Comparison of ENCODE assay signal across 7 mouse cellular contexts in the genomic region with DNA sequence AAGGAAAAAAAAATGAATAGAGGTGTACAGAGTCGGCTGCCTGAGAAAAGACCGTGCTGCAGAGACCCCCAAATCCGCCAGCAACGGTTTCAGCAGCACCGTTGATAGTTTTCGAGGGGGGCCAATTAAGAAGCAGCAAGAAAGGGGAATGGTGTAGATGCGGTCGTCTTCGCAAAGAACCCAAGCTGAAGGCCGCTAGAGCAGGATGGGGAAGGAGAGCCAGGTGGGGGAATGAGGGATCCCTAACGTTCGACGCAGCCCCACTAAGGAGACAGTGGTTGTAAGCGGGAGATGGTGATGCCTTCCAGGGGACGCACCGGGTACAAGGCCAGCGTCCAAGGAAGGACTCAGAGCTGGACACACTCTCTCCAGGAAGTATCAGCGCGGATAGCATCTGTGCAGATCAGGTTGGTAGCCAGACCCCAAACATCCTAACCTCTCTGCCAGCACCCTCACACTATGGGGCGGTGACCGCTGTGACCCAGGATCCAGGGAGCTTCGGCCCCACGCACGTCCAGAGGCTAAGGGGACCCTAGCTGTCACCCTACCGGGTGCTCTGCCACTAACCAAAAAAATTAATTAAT. TPM values are rescaled to one million over a fixed set of nuclear protein-coding genes. Genes with fewer than 3 reads are reported as not detected.
DNase-seq lines count a peak whose midpoint lies in the region; ATAC-seq lines count a peak whose summit lies in the region.

No protein-coding gene starts in this region.

- H3K27me3 ChIP-seq in lung, embryonic 16.5 days (ENCODE audit: control insufficient read depth, insufficient read depth, low read depth, low read length): peaks cover 49% of the 10 kb centered on the region
- peaks cover 64% of the 10 kb centered on the region for H3K27me3 ChIP-seq in embryonic facial prominence, embryonic 15.5 days
- peaks cover 68% of the 10 kb centered on the region for H3K27me3 ChIP-seq in limb, embryonic 15.5 days
- peaks cover 52% of the 10 kb centered on the region for H3K27me3 ChIP-seq in stomach, embryonic 16.5 days (ENCODE audit: control insufficient read depth, insufficient read depth, low read length)

- DNase-seq in lung, adult 18-20 months: no peak
- no peak for DNase-seq in spleen, postnatal 10 days (ENCODE audit: low spot score in 2 of 2)
- DNase-seq in embryo, embryonic 10 days (ENCODE audit: low spot score): no peak

- no peaks in the 10 kb centered on the region for H3K9me3 ChIP-seq in lung, embryonic 16.5 days (ENCODE audit: control insufficient read depth, low read length)
- no peaks in the 10 kb centered on the region for H3K9me3 ChIP-seq in embryonic facial prominence, embryonic 15.5 days (replicated peaks)
- H3K9me3 ChIP-seq in limb, embryonic 15.5 days: no peaks in the 10 kb centered on the region
- no peaks in the 10 kb centered on the region for H3K9me3 ChIP-seq in stomach, embryonic 16.5 days (replicated peaks; ENCODE audit: control insufficient read depth, low read length)

- peak overlapping the region; percentile 59 for H3K4me3 ChIP-seq in lung, embryonic 16.5 days (ENCODE audit: low read length)
- peak overlapping the region; percentile 54 for H3K4me3 ChIP-seq in embryonic facial prominence, embryonic 15.5 days (replicated peaks)
- peak overlapping the region; percentile 47 for H3K4me3 ChIP-seq in limb, embryonic 15.5 days
- peak overlapping the region; percentile 59 for H3K4me3 ChIP-seq in stomach, embryonic 16.5 days (replicated peaks; ENCODE audit: low read length)

- no peak overlapping the region for H3K27ac ChIP-seq in lung, embryonic 16.5 days (ENCODE audit: low read length)
- H3K27ac ChIP-seq in embryonic facial prominence, embryonic 15.5 days (replicated peaks): no peak overlapping the region
- H3K27ac ChIP-seq in limb, embryonic 15.5 days: no peak overlapping the region
- no peak overlapping the region for H3K27ac ChIP-seq in stomach, embryonic 16.5 days (ENCODE audit: low read length)

- peaks cover 8% of the 10 kb centered on the region for H3K4me1 ChIP-seq in lung, embryonic 16.5 days (replicated peaks; ENCODE audit: control insufficient read depth, insufficient read depth, low read length)
- H3K4me1 ChIP-seq in embryonic facial prominence, embryonic 15.5 days: peaks cover 26% of the 10 kb centered on the region
- peaks cover 21% of the 10 kb centered on the region for H3K4me1 ChIP-seq in limb, embryonic 15.5 days
- peaks cover 16% of the 10 kb centered on the region; the same call in 1 of the 2 replicates for H3K4me1 ChIP-seq in stomach, embryonic 16.5 days (ENCODE audit: control insufficient read depth, insufficient read depth, low read length)

- H3K4me2 ChIP-seq in lung, embryonic 16.5 days (ENCODE audit: low read depth, low read length): peak overlapping the region; percentile 95
- H3K4me2 ChIP-seq in embryonic facial prominence, embryonic 15.5 days (replicated peaks): peak overlapping the region; percentile 99
- H3K4me2 ChIP-seq in limb, embryonic 15.5 days: peak overlapping the region; percentile 97
- peak overlapping the region; percentile 99 for H3K4me2 ChIP-seq in stomach, embryonic 16.5 days (ENCODE audit: low read depth, low read length)

- WGBS in lung, embryonic 16.5 days: 7% methylated on average over 25 of the region's 25 CpGs
- 5% methylated on average over 25 of the region's 25 CpGs for WGBS in embryonic facial prominence, embryonic 15.5 days
- WGBS in limb, embryonic 15.5 days: 5% methylated on average over 25 of the region's 25 CpGs
- 7% methylated on average over 25 of the region's 25 CpGs for WGBS in stomach, embryonic 16.5 days

- 0 out of 2 replicates have a peak, but pooled peaks have one; percentile 13 for ATAC-seq in lung, embryonic 16.5 days (ENCODE audit: low read depth)
- no peak for ATAC-seq in embryonic facial prominence, embryonic 15.5 days (ENCODE audit: insufficient number of reproducible peaks, low FRiP score, low TSS enrichment, low read depth)
- ATAC-seq in limb, embryonic 15.5 days (ENCODE audit: insufficient number of reproducible peaks, low FRiP score, low TSS enrichment, low read depth): no peak
- ATAC-seq in stomach, embryonic 16.5 days (ENCODE audit: insufficient read depth, low FRiP score): no peak

- H3K36me3 ChIP-seq in lung, embryonic 16.5 days (ENCODE audit: control insufficient read depth, insufficient read depth, low read length): no peaks in the 10 kb centered on the region
- H3K36me3 ChIP-seq in embryonic facial prominence, embryonic 15.5 days: no peaks in the 10 kb centered on the region
- no peaks in the 10 kb centered on the region for H3K36me3 ChIP-seq in limb, embryonic 15.5 days
- H3K36me3 ChIP-seq in stomach, embryonic 16.5 days (ENCODE audit: control insufficient read depth, insufficient read depth, low read length): no peaks in the 10 kb centered on the region

- no peak overlapping the region for H3K9ac ChIP-seq in lung, embryonic 16.5 days (ENCODE audit: low read length)
- no peak overlapping the region for H3K9ac ChIP-seq in embryonic facial prominence, embryonic 15.5 days
- H3K9ac ChIP-seq in limb, embryonic 15.5 days: no peak overlapping the region
- no peak overlapping the region for H3K9ac ChIP-seq in stomach, embryonic 16.5 days (ENCODE audit: low read length)

RNA-seq across cellular contexts. Expression of gene Tmem163, which starts 2.7 kb away (rescaled TPM):
- 2.0 and 3.3 TPM in 2 replicates for polyA plus RNA-seq in lung, embryonic 16.5 days (2015; fragmentation: Nextera tagmentation; extraction: Ambion mirVana)
- polyA plus RNA-seq in embryonic facial prominence, embryonic 15.5 days (2015; fragmentation: Nextera tagmentation; extraction: Ambion mirVana): 2.0 and 3.6 TPM in 2 replicates
- polyA plus RNA-seq in limb, embryonic 15.5 days (2015; fragmentation: Nextera tagmentation; extraction: Ambion mirVana): 0.55 and 1.4 TPM in 2 replicates
- 0.45 and 0.71 TPM in 2 replicates for polyA plus RNA-seq in stomach, embryonic 16.5 days (2015; fragmentation: Nextera tagmentation; extraction: Ambion mirVana)

RNA-seq across cellular contexts. Expression of gene Acmsd, which starts 52.6 kb away (rescaled TPM):
- 0.26 and 0.31 TPM in 2 replicates for polyA plus RNA-seq in lung, embryonic 16.5 days (2015; fragmentation: Nextera tagmentation; extraction: Ambion mirVana)
- polyA plus RNA-seq in embryonic facial prominence, embryonic 15.5 days (2015; fragmentation: Nextera tagmentation; extraction: Ambion mirVana): 0.12 and 0.13 TPM in 2 replicates
- polyA plus RNA-seq in limb, embryonic 15.5 days (2015; fragmentation: Nextera tagmentation; extraction: Ambion mirVana): 0.06 and 0.07 TPM in 2 replicates
- 0.36 and 0.39 TPM in 2 replicates for polyA plus RNA-seq in stomach, embryonic 16.5 days (2015; fragmentation: Nextera tagmentation; extraction: Ambion mirVana)
